Mouse (Mus musculus): ENCODE measurements around the gene Fbxo5. TPM values are rescaled to one million over a fixed set of nuclear protein-coding genes. Genes with fewer than 3 reads are reported as not detected.

Fbxo5 gene
- total and polyA plus RNA-seq, 2 experiments from 2014 or later: 4.2 to 6.0 TPM

- no peaks in the 10 kb centered on the region for H3K27me3 ChIP-seq (ENCODE audit: insufficient read depth, low read length)
- H3K4me3 ChIP-seq (ENCODE audit: low read depth, low read length): no peak overlapping the region
- TF ChIP-seq CTCF (IDR thresholded peaks at IDR 0.05): no peak
- peaks cover 3% of the 10 kb centered on the region; the same call in 1 of the 2 replicates for H3K36me3 ChIP-seq (ENCODE audit: insufficient read depth, low read length)
- no peaks in the 10 kb centered on the region for H3K9me3 ChIP-seq (ENCODE audit: low read length)
- no peak overlapping the region for H3K27ac ChIP-seq (ENCODE audit: low read depth, low read length)
- no peak overlapping the region for H3K9ac ChIP-seq (replicated peaks; ENCODE audit: low read length, poor library complexity, severe bottlenecking)
- ATAC-seq (ENCODE audit: low FRiP score): no peak
- no peak overlapping the region for H3K4me2 ChIP-seq (ENCODE audit: low read depth, low read length, poor library complexity, severe bottlenecking)
- peaks cover 4% of the 10 kb centered on the region; the same call in 1 of the 2 replicates for H3K4me1 ChIP-seq (ENCODE audit: insufficient read depth, low read length)
- 71% methylated on average over 4 of the region's 4 CpGs for WGBS
- no peak for DNase-seq (ENCODE audit: low spot score)
Observed at GRCm38 (mm10) chr10:5806996-5807395, 1.6 kb upstream of the Fbxo5 start.

DNA sequence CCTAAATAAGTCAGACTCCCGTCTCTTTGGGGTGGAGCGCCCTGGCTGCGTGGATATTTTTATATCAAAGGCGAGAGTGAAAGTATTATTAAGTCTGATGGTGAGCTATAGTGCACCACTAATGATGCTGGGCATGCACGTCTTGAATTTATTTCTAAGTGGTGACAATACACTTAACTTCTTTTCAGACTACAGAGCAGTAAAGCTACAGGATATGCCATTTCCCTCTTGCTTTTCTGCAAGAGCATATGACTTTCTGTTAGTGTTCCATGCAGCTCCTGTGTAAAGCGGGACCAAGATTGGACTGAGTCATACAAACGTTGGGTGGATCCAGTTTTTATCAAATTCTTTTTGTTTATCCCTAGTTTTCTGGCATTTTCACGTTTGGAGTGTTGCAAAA, 1.0 kb upstream of the Fbxo5 start:
- DNase-seq (ENCODE audit: low spot score): no peak
- no peak for ATAC-seq (ENCODE audit: low FRiP score)
- 16% methylated on average over 8 of the region's 8 CpGs for WGBS

GRCm38 (mm10) chr10:5805731-5806307, 419 bp upstream of the Fbxo5 start:
- ATAC-seq (ENCODE audit: low FRiP score) (peak; percentile 96), DNase-seq (ENCODE audit: low spot score) (peak; percentile 98)
- Histone ChIP-seq H3K4me1 (ENCODE audit: insufficient read depth, low read length) (peaks cover 4% of the 10 kb centered on the region; the same call in 1 of the 2 replicates), H3K36me3 (ENCODE audit: insufficient read depth, low read length) (no peaks in the 10 kb centered on the region; the same call in 1 of the 2 replicates), H3K4me3 (ENCODE audit: low read depth, low read length) (peak overlapping the region; percentile 73), H3K9ac (replicated peaks; ENCODE audit: low read length, poor library complexity, severe bottlenecking) (peak overlapping the region; percentile 50), H3K27me3 (ENCODE audit: insufficient read depth, low read length) (no peaks in the 10 kb centered on the region), H3K27ac (ENCODE audit: low read depth, low read length) (peak overlapping the region; percentile 81), H3K9me3 (ENCODE audit: low read length) (no peaks in the 10 kb centered on the region), H3K4me2 (ENCODE audit: low read depth, low read length, poor library complexity, severe bottlenecking) (peak overlapping the region; percentile 99)
- WGBS: under 1% methylated on average over 43 of the region's 43 CpGs
- 0 out of 2 replicates have a peak, but pooled peaks have one; percentile 1 for TF ChIP-seq CTCF (IDR thresholded peaks at IDR 0.05)

More for the DNA sequence above, 1.0 kb upstream of the Fbxo5 start:
- H3K9me3 ChIP-seq (ENCODE audit: low read length): no peaks in the 10 kb centered on the region
- H3K36me3 ChIP-seq (ENCODE audit: insufficient read depth, low read length): no peaks in the 10 kb centered on the region; the same call in 1 of the 2 replicates
- H3K9ac ChIP-seq (replicated peaks; ENCODE audit: low read length, poor library complexity, severe bottlenecking): peak overlapping the region; percentile 50; the same call in 1 of the 2 replicates
- peak overlapping the region; percentile 73 for H3K4me3 ChIP-seq (ENCODE audit: low read depth, low read length)
- peaks cover 4% of the 10 kb centered on the region; the same call in 1 of the 2 replicates for H3K4me1 ChIP-seq (ENCODE audit: insufficient read depth, low read length)
- H3K27me3 ChIP-seq (ENCODE audit: insufficient read depth, low read length): no peaks in the 10 kb centered on the region
- peak overlapping the region; percentile 55; the same call in 1 of the 2 replicates for H3K27ac ChIP-seq (ENCODE audit: low read depth, low read length)
- no peak for TF ChIP-seq CTCF (IDR thresholded peaks at IDR 0.05)
- H3K4me2 ChIP-seq (ENCODE audit: low read depth, low read length, poor library complexity, severe bottlenecking): peak overlapping the region; percentile 99

GRCm38 (mm10) chr10:5804691-5805156, 676 bp downstream of the Fbxo5 start:
- WGBS: under 1% methylated on average over 24 of the region's 24 CpGs
- H3K36me3 ChIP-seq (ENCODE audit: insufficient read depth, low read length): peaks cover 5% of the 10 kb centered on the region; the same call in 1 of the 2 replicates
- no peaks in the 10 kb centered on the region for H3K9me3 ChIP-seq (ENCODE audit: low read length)
- H3K9ac ChIP-seq (replicated peaks; ENCODE audit: low read length, poor library complexity, severe bottlenecking): peak overlapping the region; percentile 36; the same call in 1 of the 2 replicates
- no peak for TF ChIP-seq CTCF (IDR thresholded peaks at IDR 0.05)
- H3K27me3 ChIP-seq (ENCODE audit: insufficient read depth, low read length): no peaks in the 10 kb centered on the region
- peak overlapping the region; percentile 99 for H3K4me2 ChIP-seq (ENCODE audit: low read depth, low read length, poor library complexity, severe bottlenecking)
- H3K4me1 ChIP-seq (ENCODE audit: insufficient read depth, low read length): peaks cover 4% of the 10 kb centered on the region; the same call in 1 of the 2 replicates
- ATAC-seq (ENCODE audit: low FRiP score) (peak; percentile 8), DNase-seq (ENCODE audit: low spot score) (no peak)
- H3K27ac ChIP-seq (ENCODE audit: low read depth, low read length): no peak overlapping the region
- H3K4me3 ChIP-seq (ENCODE audit: low read depth, low read length): peak overlapping the region; percentile 73

- H3K4me2 ChIP-seq (ENCODE audit: low read depth, low read length, poor library complexity, severe bottlenecking): peak overlapping the region; percentile 29; the same call in 1 of the 2 replicates
- no peak for TF ChIP-seq CTCF (IDR thresholded peaks at IDR 0.05)
- H3K27me3 ChIP-seq (ENCODE audit: insufficient read depth, low read length): no peaks in the 10 kb centered on the region
- no peaks in the 10 kb centered on the region for H3K9me3 ChIP-seq (ENCODE audit: low read length)
- peak overlapping the region; percentile 5; the same call in 1 of the 2 replicates for H3K4me3 ChIP-seq (ENCODE audit: low read depth, low read length)
- H3K36me3 ChIP-seq (ENCODE audit: insufficient read depth, low read length): peaks cover 5% of the 10 kb centered on the region; the same call in 1 of the 2 replicates
- no peak for ATAC-seq (ENCODE audit: low FRiP score)
- DNase-seq (ENCODE audit: low spot score): no peak
- no peak overlapping the region for H3K27ac ChIP-seq (ENCODE audit: low read depth, low read length)
- 12% methylated on average over 1 of the region's 1 CpGs for WGBS
- H3K4me1 ChIP-seq (ENCODE audit: insufficient read depth, low read length): peaks cover 4% of the 10 kb centered on the region; the same call in 1 of the 2 replicates
- no peak overlapping the region for H3K9ac ChIP-seq (replicated peaks; ENCODE audit: low read length, poor library complexity, severe bottlenecking)
Observed at GRCm38 (mm10) chr10:5803739-5804138, 1.7 kb downstream of the Fbxo5 start.

DNA sequence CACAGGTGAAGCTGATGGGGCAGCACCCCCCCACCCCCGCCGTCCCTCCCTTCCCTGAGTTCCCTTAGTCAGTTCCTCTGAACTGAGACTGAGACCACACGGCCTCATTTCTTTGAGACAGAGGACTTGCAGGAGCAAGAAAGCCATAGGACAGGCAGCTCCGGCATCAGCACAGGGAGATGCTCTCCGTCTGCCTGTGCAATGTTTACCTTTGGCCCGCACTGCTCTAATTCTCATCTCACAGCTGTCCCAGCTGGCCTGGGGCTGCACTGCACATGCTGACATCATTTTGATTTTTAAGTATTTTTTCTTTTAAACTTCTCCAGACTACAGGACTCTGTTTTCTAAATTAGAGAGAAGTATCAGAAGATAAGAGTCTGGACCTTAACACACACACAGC, 2.5 kb downstream of the Fbxo5 start:
- Histone ChIP-seq H3K4me3 (ENCODE audit: low read depth, low read length) (no peak overlapping the region), H3K9ac (replicated peaks; ENCODE audit: low read length, poor library complexity, severe bottlenecking) (no peak overlapping the region; the same call in 1 of the 2 replicates), H3K4me1 (ENCODE audit: insufficient read depth, low read length) (peaks cover 4% of the 10 kb centered on the region; the same call in 1 of the 2 replicates), H3K9me3 (ENCODE audit: low read length) (no peaks in the 10 kb centered on the region), H3K27me3 (ENCODE audit: insufficient read depth, low read length) (no peaks in the 10 kb centered on the region), H3K4me2 (ENCODE audit: low read depth, low read length, poor library complexity, severe bottlenecking) (peak overlapping the region; percentile 3; the same call in 1 of the 2 replicates), H3K27ac (ENCODE audit: low read depth, low read length) (no peak overlapping the region), H3K36me3 (ENCODE audit: insufficient read depth, low read length) (peaks cover 8% of the 10 kb centered on the region)
- 29% methylated on average over 6 of the region's 6 CpGs for WGBS
- DNase-seq (ENCODE audit: low spot score): no peak
- no peak for ATAC-seq (ENCODE audit: low FRiP score)
- TF ChIP-seq CTCF (IDR thresholded peaks at IDR 0.05): no peak

All from midbrain, postnatal 0 days (tissue).